Mouse (Mus musculus) intestine, embryonic 15.5 days (tissue): ENCODE data around the gene Kit. TPM values are rescaled to one million over a fixed set of nuclear protein-coding genes. Genes with fewer than 3 reads are reported as not detected.

Experiments
- ATAC-seq: fragments of 200-750 bp; cut with Nextera tagmentation; 2 replicates; pipeline ENCODE4 v1.8.0; 2017; ENCODE audit warnings: moderate TSS enrichment, moderate library complexity
- H3K27ac ChIP-seq: fragments of 300-500 bp; sonication (generic); 2 replicates; pipeline ENCODE4 v1.5.1; 2015; ENCODE audit warnings: mild to moderate bottlenecking, inconsistent platforms
- H3K27me3 ChIP-seq: fragments of 300-500 bp; sonication (generic); replicated peaks from 2 replicates; pipeline ENCODE4 v1.6.1; 2015; ENCODE audit warnings: inconsistent platforms
- H3K36me3 ChIP-seq: fragments of 300-500 bp; sonication (generic); 2 replicates; pipeline ENCODE4 v1.6.1; 2015; ENCODE audit warnings: inconsistent platforms
- H3K4me1 ChIP-seq: fragments of 300-500 bp; sonication (generic); replicated peaks from 2 replicates; pipeline ENCODE4 v1.6.1; 2015; ENCODE audit warnings: inconsistent platforms
- H3K4me2 ChIP-seq: fragments of 300-500 bp; sonication (generic); replicated peaks from 2 replicates; pipeline ENCODE4 v1.6.1; 2015; ENCODE audit warnings: mild to moderate bottlenecking, inconsistent platforms
- H3K4me3 ChIP-seq: fragments of 300-500 bp; sonication (generic); replicated peaks from 2 replicates; pipeline ENCODE4 v1.5.1; 2015; ENCODE audit warnings: inconsistent platforms
- H3K9ac ChIP-seq: fragments of 300-500 bp; sonication (generic); 2 replicates; pipeline ENCODE4 v1.6.1; 2015; ENCODE audit warnings: inconsistent platforms
- H3K9me3 ChIP-seq: fragments of 300-500 bp; sonication (generic); 2 replicates; pipeline ENCODE4 v1.6.1; 2016; ENCODE audit warnings: inconsistent platforms
- WGBS: fragments of 180-500 bp; shearing (Covaris S2); methylation state at CpG from one replicate; pipeline ENCODE4 v1.1.7; 2015; 5-methylcytosine and 5-hydroxymethylcytosine counted together
- polyA plus RNA-seq: library from polyadenylated mRNA; unstranded; fragments of >200 nt; fragmentation: Nextera tagmentation; extraction: Ambion mirVana; gene quantifications from 2 replicates; pipeline ENCODE4 v1.2.1, GENCODE M21; 2015

The Kit gene
- polyA plus RNA-seq, 1 experiment from 2014 or later = 24.3 TPM

GRCm38 (mm10) chr5:75595319-75595718, 20.6 kb downstream of the Kit start:
- Histone ChIP-seq H3K4me2 (no peak overlapping the region), H3K36me3 (no peaks in the 10 kb centered on the region), H3K27me3 (no peaks in the 10 kb centered on the region), H3K4me3 (no peak overlapping the region), H3K9ac (no peak overlapping the region), H3K4me1 (0 out of 2 replicates have a peak, but pooled peaks cover 7% of the 10 kb centered on the region), H3K9me3 (no peaks in the 10 kb centered on the region), H3K27ac (no peak overlapping the region)
- WGBS = 90% methylated on average over 10 of the region's 10 CpGs
- no peak for ATAC-seq

GRCm38 (mm10) chr5:75596211-75596610, 21.5 kb downstream of the Kit start:
- no peak overlapping the region for H3K9ac ChIP-seq
- H3K27me3 ChIP-seq = no peaks in the 10 kb centered on the region
- no peak overlapping the region; the same call in 1 of the 2 replicates for H3K27ac ChIP-seq
- 0 out of 2 replicates have a peak, but pooled peaks cover 7% of the 10 kb centered on the region for H3K4me1 ChIP-seq
- no peaks in the 10 kb centered on the region for H3K9me3 ChIP-seq
- no peaks in the 10 kb centered on the region for H3K36me3 ChIP-seq
- 29% methylated on average over 14 of the region's 14 CpGs for WGBS
- no peak overlapping the region for H3K4me3 ChIP-seq
- no peak overlapping the region for H3K4me2 ChIP-seq
- peak; percentile 41; the same call in 1 of the 2 replicates for ATAC-seq

GRCm38 (mm10) chr5:75597316-75597715, 22.6 kb downstream of the Kit start:
- Histone ChIP-seq H3K27ac (no peak overlapping the region), H3K4me3 (no peak overlapping the region), H3K9ac (no peak overlapping the region), H3K36me3 (no peaks in the 10 kb centered on the region), H3K4me2 (no peak overlapping the region), H3K9me3 (no peaks in the 10 kb centered on the region), H3K27me3 (no peaks in the 10 kb centered on the region), H3K4me1 (0 out of 2 replicates have a peak, but pooled peaks cover 7% of the 10 kb centered on the region)
- WGBS = 84% methylated on average over 2 of the region's 2 CpGs
- ATAC-seq = no peak

- H3K27ac ChIP-seq = no peak overlapping the region
- no peaks in the 10 kb centered on the region for H3K27me3 ChIP-seq
- 0 out of 2 replicates have a peak, but pooled peaks cover 7% of the 10 kb centered on the region for H3K4me1 ChIP-seq
- H3K4me3 ChIP-seq = no peak overlapping the region
- H3K4me2 ChIP-seq = no peak overlapping the region
- H3K36me3 ChIP-seq = no peaks in the 10 kb centered on the region
- 94% methylated on average over 13 of the region's 13 CpGs for WGBS
- no peak for ATAC-seq
- no peak overlapping the region for H3K9ac ChIP-seq
- H3K9me3 ChIP-seq = no peaks in the 10 kb centered on the region
Measured at GRCm38 (mm10) chr5:75598491-75598890, 23.8 kb downstream of the Kit start.

GRCm38 (mm10) chr5:75599991-75600390, 25.3 kb downstream of the Kit start:
- ATAC-seq = no peak
- Histone ChIP-seq H3K27me3 (no peaks in the 10 kb centered on the region), H3K4me1 (0 out of 2 replicates have a peak, but pooled peaks cover 3% of the 10 kb centered on the region), H3K27ac (no peak overlapping the region), H3K36me3 (no peaks in the 10 kb centered on the region), H3K9ac (no peak overlapping the region), H3K4me2 (no peak overlapping the region), H3K9me3 (no peaks in the 10 kb centered on the region), H3K4me3 (no peak overlapping the region)
- 52% methylated on average over 6 of the region's 6 CpGs for WGBS

- WGBS = 76% methylated on average over 9 of the region's 9 CpGs
- H3K4me3 ChIP-seq = no peak overlapping the region
- H3K4me2 ChIP-seq = no peak overlapping the region
- H3K27ac ChIP-seq = no peak overlapping the region
- H3K4me1 ChIP-seq = no peaks in the 10 kb centered on the region
- no peak for ATAC-seq
- H3K9me3 ChIP-seq = no peaks in the 10 kb centered on the region
- H3K36me3 ChIP-seq = no peaks in the 10 kb centered on the region
- no peaks in the 10 kb centered on the region for H3K27me3 ChIP-seq
- H3K9ac ChIP-seq = no peak overlapping the region
Measured at GRCm38 (mm10) chr5:75604238-75604637, 29.5 kb downstream of the Kit start.

- no peak overlapping the region for H3K27ac ChIP-seq
- H3K9ac ChIP-seq = no peak overlapping the region
- no peak overlapping the region for H3K4me2 ChIP-seq
Measured at GRCm38 (mm10) chr5:75606898-75607297, 32.2 kb downstream of the Kit start.

GRCm38 (mm10) chr5:75607971-75608370, 33.3 kb downstream of the Kit start:
- WGBS = 85% methylated on average over 12 of the region's 12 CpGs
- no peaks in the 10 kb centered on the region for H3K36me3 ChIP-seq

More at GRCm38 (mm10) chr5:75606898-75607297, 32.2 kb downstream of the Kit start:
- no peaks in the 10 kb centered on the region for H3K4me1 ChIP-seq
- H3K9me3 ChIP-seq = no peaks in the 10 kb centered on the region
- 84% methylated on average over 14 of the region's 14 CpGs for WGBS
- H3K27me3 ChIP-seq = no peaks in the 10 kb centered on the region
- no peak overlapping the region for H3K4me3 ChIP-seq
- no peaks in the 10 kb centered on the region for H3K36me3 ChIP-seq
- ATAC-seq = no peak

GRCm38 (mm10) chr5:75612380-75612779, 37.7 kb downstream of the Kit start:
- no peaks in the 10 kb centered on the region for H3K9me3 ChIP-seq
- H3K4me3 ChIP-seq = no peak overlapping the region
- H3K4me1 ChIP-seq = no peaks in the 10 kb centered on the region
- no peak overlapping the region for H3K4me2 ChIP-seq
- 31% methylated on average over 1 of the region's 1 CpGs for WGBS
- no peaks in the 10 kb centered on the region for H3K36me3 ChIP-seq
- no peak for ATAC-seq
- H3K27me3 ChIP-seq = no peaks in the 10 kb centered on the region
- no peak overlapping the region for H3K27ac ChIP-seq
- no peak overlapping the region for H3K9ac ChIP-seq

More at GRCm38 (mm10) chr5:75607971-75608370, 33.3 kb downstream of the Kit start:
- Histone ChIP-seq H3K4me1 (no peaks in the 10 kb centered on the region), H3K27me3 (no peaks in the 10 kb centered on the region), H3K9ac (no peak overlapping the region), H3K4me2 (no peak overlapping the region), H3K9me3 (no peaks in the 10 kb centered on the region), H3K4me3 (no peak overlapping the region), H3K27ac (no peak overlapping the region)
- no peak for ATAC-seq

GRCm38 (mm10) chr5:75612926-75613325, 38.2 kb downstream of the Kit start:
- Histone ChIP-seq H3K4me3 (no peak overlapping the region), H3K36me3 (no peaks in the 10 kb centered on the region), H3K4me1 (no peaks in the 10 kb centered on the region), H3K9me3 (no peaks in the 10 kb centered on the region), H3K9ac (no peak overlapping the region), H3K27me3 (no peaks in the 10 kb centered on the region), H3K4me2 (no peak overlapping the region), H3K27ac (no peak overlapping the region)
- ATAC-seq = no peak
- WGBS = 92% methylated on average over 4 of the region's 4 CpGs

GRCm38 (mm10) chr5:75615000-75615571, 40.4 kb downstream of the Kit start:
- ATAC-seq = no peak
- H3K27me3 ChIP-seq = no peaks in the 10 kb centered on the region
- H3K9ac ChIP-seq = no peak overlapping the region
- H3K4me1 ChIP-seq = no peaks in the 10 kb centered on the region
- H3K36me3 ChIP-seq = no peaks in the 10 kb centered on the region
- no peak overlapping the region for H3K4me3 ChIP-seq
- no peak overlapping the region for H3K27ac ChIP-seq
- H3K4me2 ChIP-seq = no peak overlapping the region
- 92% methylated on average over 11 of the region's 11 CpGs for WGBS
- H3K9me3 ChIP-seq = no peaks in the 10 kb centered on the region

- H3K9me3 ChIP-seq = no peaks in the 10 kb centered on the region
- no peak overlapping the region for H3K27ac ChIP-seq
- H3K36me3 ChIP-seq = no peaks in the 10 kb centered on the region
- H3K9ac ChIP-seq = no peak overlapping the region
- no peak overlapping the region for H3K4me3 ChIP-seq
- H3K4me1 ChIP-seq = no peaks in the 10 kb centered on the region
- H3K4me2 ChIP-seq = no peak overlapping the region
- no peak for ATAC-seq
- 88% methylated on average over 8 of the region's 8 CpGs for WGBS
- no peaks in the 10 kb centered on the region for H3K27me3 ChIP-seq
Measured at GRCm38 (mm10) chr5:75615624-75616023, 40.9 kb downstream of the Kit start.

- 83% methylated on average over 4 of the region's 4 CpGs for WGBS
- no peaks in the 10 kb centered on the region for H3K9me3 ChIP-seq
- H3K9ac ChIP-seq = no peak overlapping the region
- no peak overlapping the region for H3K4me2 ChIP-seq
- no peaks in the 10 kb centered on the region for H3K36me3 ChIP-seq
- no peak overlapping the region for H3K27ac ChIP-seq
- H3K4me1 ChIP-seq = 0 out of 2 replicates have a peak, but pooled peaks cover 2% of the 10 kb centered on the region
- H3K27me3 ChIP-seq = no peaks in the 10 kb centered on the region
- H3K4me3 ChIP-seq = no peak overlapping the region
- ATAC-seq = peak; percentile 46; the same call in 1 of the 2 replicates
Measured at GRCm38 (mm10) chr5:75622401-75622800, 47.7 kb downstream of the Kit start.
